Mouse (Mus musculus): ENCODE measurements around the gene Cd47. TPM values are rescaled to one million over a fixed set of nuclear protein-coding genes. Genes with fewer than 3 reads are reported as not detected.

The Cd47 gene
- polyA plus RNA-seq, 1 experiment from 2014 or later, result 61.4 TPM

GRCm38 (mm10) chr16:49892945-49893344 is 92.6 kb downstream of the Cd47 start:
- H3K4me1 ChIP-seq, result no peaks in the 10 kb centered on the region
- no peak for ATAC-seq (ENCODE audit: low FRiP score)
- no peak overlapping the region for H3K9ac ChIP-seq
- H3K27me3 ChIP-seq, result no peaks in the 10 kb centered on the region
- 74% methylated on average over 2 of the region's 2 CpGs for WGBS
- no peak overlapping the region for H3K27ac ChIP-seq
- H3K4me3 ChIP-seq (replicated peaks), result no peak overlapping the region
- H3K36me3 ChIP-seq (replicated peaks), result no peaks in the 10 kb centered on the region
- 0 out of 2 replicates have a peak, but pooled peaks cover 3% of the 10 kb centered on the region for H3K9me3 ChIP-seq
- no peak overlapping the region for H3K4me2 ChIP-seq

DNA sequence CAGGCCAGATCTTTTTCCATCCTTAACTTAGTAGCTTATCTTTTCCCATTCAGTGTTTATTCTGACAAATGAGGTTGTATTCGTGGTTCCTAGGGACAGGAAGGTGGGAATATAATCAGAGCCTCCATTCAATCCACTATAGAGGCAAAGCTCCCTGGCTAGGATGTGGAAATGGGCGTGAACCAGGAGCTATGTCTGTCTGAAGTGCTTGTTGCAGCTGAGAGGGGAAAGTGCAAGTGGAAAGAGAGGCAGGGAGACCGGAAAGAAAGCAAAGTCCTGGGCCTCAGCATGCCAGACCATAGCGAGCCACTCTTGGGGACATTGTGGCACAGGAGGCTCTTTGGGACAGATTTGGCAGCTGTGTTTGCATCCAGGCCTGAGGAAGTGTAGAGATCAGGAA is 94.3 kb downstream of the Cd47 start:
- Histone ChIP-seq H3K4me1 (no peaks in the 10 kb centered on the region), H3K9ac (no peak overlapping the region), H3K27me3 (no peaks in the 10 kb centered on the region), H3K4me2 (no peak overlapping the region), H3K27ac (no peak overlapping the region), H3K4me3 (replicated peaks) (no peak overlapping the region), H3K9me3 (0 out of 2 replicates have a peak, but pooled peaks cover 3% of the 10 kb centered on the region), H3K36me3 (replicated peaks) (no peaks in the 10 kb centered on the region)
- WGBS, result 56% methylated on average over 4 of the region's 4 CpGs
- no peak for ATAC-seq (ENCODE audit: low FRiP score)

GRCm38 (mm10) chr16:49896132-49896531 is 95.8 kb downstream of the Cd47 start:
- H3K4me3 ChIP-seq (replicated peaks), result no peak overlapping the region
- no peak overlapping the region for H3K4me2 ChIP-seq
- 0 out of 2 replicates have a peak, but pooled peaks cover 3% of the 10 kb centered on the region for H3K9me3 ChIP-seq
- no peaks in the 10 kb centered on the region for H3K36me3 ChIP-seq (replicated peaks)
- ATAC-seq (ENCODE audit: low FRiP score), result no peak
- no peak overlapping the region for H3K9ac ChIP-seq
- H3K27ac ChIP-seq, result no peak overlapping the region
- 92% methylated on average over 8 of the region's 8 CpGs for WGBS
- H3K4me1 ChIP-seq, result no peaks in the 10 kb centered on the region
- no peaks in the 10 kb centered on the region for H3K27me3 ChIP-seq

- H3K9me3 ChIP-seq, result no peaks in the 10 kb centered on the region
- ATAC-seq (ENCODE audit: low FRiP score), result no peak
- H3K36me3 ChIP-seq (replicated peaks), result no peaks in the 10 kb centered on the region
- no peak overlapping the region for H3K4me3 ChIP-seq (replicated peaks)
- H3K27me3 ChIP-seq, result no peaks in the 10 kb centered on the region
- no peak overlapping the region for H3K4me2 ChIP-seq
- H3K27ac ChIP-seq, result no peak overlapping the region
- no peaks in the 10 kb centered on the region; the same call in 1 of the 2 replicates for H3K4me1 ChIP-seq
- no peak overlapping the region for H3K9ac ChIP-seq
Observed at GRCm38 (mm10) chr16:49901395-49901794, 101.1 kb downstream of the Cd47 start.

GRCm38 (mm10) chr16:49902083-49902482 is 101.8 kb downstream of the Cd47 start:
- ATAC-seq (ENCODE audit: low FRiP score), result no peak
- Histone ChIP-seq H3K9me3 (no peaks in the 10 kb centered on the region), H3K9ac (no peak overlapping the region), H3K4me2 (no peak overlapping the region), H3K4me1 (no peaks in the 10 kb centered on the region; the same call in 1 of the 2 replicates), H3K27me3 (no peaks in the 10 kb centered on the region), H3K36me3 (replicated peaks) (no peaks in the 10 kb centered on the region), H3K27ac (no peak overlapping the region), H3K4me3 (replicated peaks) (no peak overlapping the region)
- whole genome bisulfite sequencing, result 96% methylated on average over 5 of the region's 5 CpGs

DNA sequence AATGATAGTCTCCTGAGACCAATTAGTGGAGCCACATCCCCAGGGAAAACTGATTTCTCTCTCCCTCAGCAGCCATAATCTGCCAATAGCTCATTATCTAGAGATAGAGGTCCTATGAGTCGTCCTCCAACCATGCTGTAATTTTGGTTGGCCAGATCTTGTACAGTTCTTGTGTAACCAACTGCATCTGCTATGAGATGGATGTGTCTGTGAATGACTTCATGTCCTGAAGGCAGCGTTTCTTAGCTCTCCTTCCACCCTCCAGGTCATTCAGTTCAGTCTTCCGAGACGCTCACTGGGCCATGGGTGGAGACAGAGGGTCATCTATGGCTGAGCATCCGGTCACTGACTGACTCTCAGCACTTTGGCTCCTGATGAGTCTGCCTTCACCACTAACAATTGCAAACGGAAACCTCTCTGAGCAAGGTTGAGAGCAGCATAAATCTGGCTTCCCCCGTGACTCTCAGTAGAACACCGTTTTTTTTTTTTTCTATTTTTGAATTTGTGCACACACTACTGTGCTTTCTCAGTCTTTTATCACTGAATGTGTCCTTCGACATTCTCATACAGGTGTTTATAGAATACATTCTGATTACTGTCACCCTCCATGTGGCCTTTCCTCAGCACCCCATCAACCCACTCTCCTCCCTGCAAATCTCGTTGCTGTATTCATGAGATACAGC is 104.1 kb downstream of the Cd47 start:
- 89% methylated on average over 10 of the region's 10 CpGs for WGBS
- no peaks in the 10 kb centered on the region for H3K9me3 ChIP-seq
- H3K4me3 ChIP-seq (replicated peaks), result no peak overlapping the region
- H3K27me3 ChIP-seq, result no peaks in the 10 kb centered on the region
- no peak overlapping the region for H3K27ac ChIP-seq
- H3K9ac ChIP-seq, result no peak overlapping the region
- H3K4me1 ChIP-seq, result peaks cover 2% of the 10 kb centered on the region; the same call in 1 of the 2 replicates
- no peaks in the 10 kb centered on the region for H3K36me3 ChIP-seq (replicated peaks)
- H3K4me2 ChIP-seq, result no peak overlapping the region
- ATAC-seq (ENCODE audit: low FRiP score), result no peak

- H3K9ac ChIP-seq, result no peak overlapping the region
- peaks cover 2% of the 10 kb centered on the region; the same call in 1 of the 2 replicates for H3K4me1 ChIP-seq
- H3K4me2 ChIP-seq, result no peak overlapping the region
- H3K36me3 ChIP-seq (replicated peaks), result no peaks in the 10 kb centered on the region
- 84% methylated on average over 3 of the region's 3 CpGs for WGBS
- no peaks in the 10 kb centered on the region for H3K27me3 ChIP-seq
- no peak overlapping the region for H3K4me3 ChIP-seq (replicated peaks)
- ATAC-seq (ENCODE audit: low FRiP score), result no peak
- no peak overlapping the region for H3K27ac ChIP-seq
- H3K9me3 ChIP-seq, result no peaks in the 10 kb centered on the region
Observed at GRCm38 (mm10) chr16:49905041-49905440, 104.7 kb downstream of the Cd47 start.

DNA sequence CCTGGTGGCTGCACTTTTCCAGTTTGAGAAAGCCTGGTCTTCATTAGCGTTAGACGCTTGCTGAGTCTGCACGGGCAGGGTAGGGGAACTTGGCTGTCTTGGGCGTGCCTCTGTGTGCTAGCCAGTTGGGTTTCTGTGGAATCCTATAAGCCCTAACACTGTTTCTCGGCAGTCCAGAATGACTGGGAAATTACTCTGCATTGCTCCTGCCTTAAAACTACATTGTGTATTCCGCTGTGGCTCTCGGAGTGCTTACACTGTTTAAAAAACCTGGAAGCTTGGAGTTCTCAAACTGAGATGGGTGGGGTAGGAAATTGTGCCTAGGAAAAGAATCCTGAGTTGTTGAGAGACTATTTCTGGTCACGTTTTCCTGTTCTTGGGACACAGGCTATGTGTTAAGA is 105.3 kb downstream of the Cd47 start:
- Histone ChIP-seq H3K4me2 (no peak overlapping the region), H3K27me3 (no peaks in the 10 kb centered on the region), H3K27ac (no peak overlapping the region), H3K36me3 (replicated peaks) (no peaks in the 10 kb centered on the region), H3K4me1 (peaks cover 2% of the 10 kb centered on the region; the same call in 1 of the 2 replicates), H3K4me3 (replicated peaks) (no peak overlapping the region), H3K9me3 (no peaks in the 10 kb centered on the region), H3K9ac (no peak overlapping the region)
- WGBS, result 76% methylated on average over 8 of the region's 8 CpGs
- no peak for ATAC-seq (ENCODE audit: low FRiP score)

- no peak overlapping the region for H3K4me3 ChIP-seq (replicated peaks)
- H3K27ac ChIP-seq, result no peak overlapping the region
- H3K36me3 ChIP-seq (replicated peaks), result no peaks in the 10 kb centered on the region
- H3K4me1 ChIP-seq, result peaks cover 2% of the 10 kb centered on the region; the same call in 1 of the 2 replicates
- H3K9me3 ChIP-seq, result no peaks in the 10 kb centered on the region
- no peak overlapping the region for H3K9ac ChIP-seq
- no peak; the same call in 1 of the 2 replicates for ATAC-seq (ENCODE audit: low FRiP score)
- WGBS, result 27% methylated on average over 5 of the region's 5 CpGs
- no peaks in the 10 kb centered on the region for H3K27me3 ChIP-seq
- H3K4me2 ChIP-seq, result no peak overlapping the region
Observed at GRCm38 (mm10) chr16:49906066-49906465, 105.7 kb downstream of the Cd47 start.

DNA sequence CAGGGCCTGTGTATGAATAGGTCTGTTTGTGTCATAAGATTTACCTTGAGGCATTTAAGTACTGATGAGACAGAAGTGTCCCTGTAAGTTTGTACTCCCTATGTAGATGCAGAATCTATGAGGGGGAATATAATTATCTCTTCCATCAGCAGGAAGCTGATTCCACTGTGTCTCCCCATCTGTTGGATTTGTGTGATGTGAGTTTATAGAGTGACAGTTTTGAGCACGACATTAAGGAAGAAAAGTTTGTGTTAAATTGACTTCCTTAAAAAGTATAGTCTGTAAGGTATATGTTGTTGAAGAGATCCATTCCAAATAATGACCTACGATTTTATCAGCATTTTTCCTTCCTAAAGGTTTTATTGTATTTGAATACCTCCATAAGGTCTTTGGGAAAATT is 106.6 kb downstream of the Cd47 start:
- H3K9ac ChIP-seq, result no peak overlapping the region
- no peaks in the 10 kb centered on the region for H3K27me3 ChIP-seq
- H3K4me2 ChIP-seq, result no peak overlapping the region
- H3K4me3 ChIP-seq (replicated peaks), result no peak overlapping the region
- 82% methylated on average over 2 of the region's 2 CpGs for WGBS
- no peak overlapping the region for H3K27ac ChIP-seq
- H3K36me3 ChIP-seq (replicated peaks), result no peaks in the 10 kb centered on the region
- no peaks in the 10 kb centered on the region for H3K9me3 ChIP-seq
- ATAC-seq (ENCODE audit: low FRiP score), result no peak
- H3K4me1 ChIP-seq, result peaks cover 2% of the 10 kb centered on the region; the same call in 1 of the 2 replicates

GRCm38 (mm10) chr16:49907356-49907755 is 107.0 kb downstream of the Cd47 start:
- no peaks in the 10 kb centered on the region for H3K36me3 ChIP-seq (replicated peaks)
- H3K27me3 ChIP-seq, result no peaks in the 10 kb centered on the region
- no peak overlapping the region for H3K27ac ChIP-seq
- no peak for ATAC-seq (ENCODE audit: low FRiP score)
- no peaks in the 10 kb centered on the region for H3K9me3 ChIP-seq
- no peak overlapping the region for H3K4me2 ChIP-seq
- no peak overlapping the region for H3K9ac ChIP-seq
- no peak overlapping the region for H3K4me3 ChIP-seq (replicated peaks)
- peaks cover 2% of the 10 kb centered on the region; the same call in 1 of the 2 replicates for H3K4me1 ChIP-seq
- 55% methylated on average over 4 of the region's 4 CpGs for WGBS

GRCm38 (mm10) chr16:49909536-49909935 is 109.2 kb downstream of the Cd47 start:
- H3K4me3 ChIP-seq (replicated peaks), result no peak overlapping the region
- H3K4me2 ChIP-seq, result no peak overlapping the region
- 77% methylated on average over 8 of the region's 8 CpGs for WGBS
- no peaks in the 10 kb centered on the region for H3K9me3 ChIP-seq
- H3K9ac ChIP-seq, result no peak overlapping the region
- ATAC-seq (ENCODE audit: low FRiP score), result no peak
- no peaks in the 10 kb centered on the region for H3K27me3 ChIP-seq
- H3K27ac ChIP-seq, result no peak overlapping the region
- H3K4me1 ChIP-seq, result peaks cover 2% of the 10 kb centered on the region; the same call in 1 of the 2 replicates
- no peaks in the 10 kb centered on the region for H3K36me3 ChIP-seq (replicated peaks)

GRCm38 (mm10) chr16:49914094-49914493 is 113.8 kb downstream of the Cd47 start:
- no peak overlapping the region for H3K9ac ChIP-seq
- no peaks in the 10 kb centered on the region for H3K4me1 ChIP-seq
- H3K27me3 ChIP-seq, result no peaks in the 10 kb centered on the region
- H3K4me2 ChIP-seq, result no peak overlapping the region
- H3K27ac ChIP-seq, result no peak overlapping the region
- 89% methylated on average over 2 of the region's 2 CpGs for WGBS
- ATAC-seq (ENCODE audit: low FRiP score), result no peak
- no peaks in the 10 kb centered on the region for H3K9me3 ChIP-seq
- no peak overlapping the region for H3K4me3 ChIP-seq (replicated peaks)
- no peaks in the 10 kb centered on the region for H3K36me3 ChIP-seq (replicated peaks)
